Mouse (Mus musculus) myocyte (in vitro differentiated cells): ENCODE results near the gene Dpp4.

Experiments
- CEBPB ChIP-seq: IDR thresholded peaks from 2 replicates; pipeline ENCODE4 v1.6.1; 2011; ENCODE audit warnings: mild to moderate bottlenecking, moderate library complexity; ENCODE audit not compliant: poor library complexity, insufficient read depth, severe bottlenecking
- E2F4 ChIP-seq: IDR thresholded peaks from one replicate; pipeline ENCODE4 v1.6.1; 2011; ENCODE audit warnings: mild to moderate bottlenecking, control low read depth, moderate library complexity; ENCODE audit not compliant: insufficient read depth
- MAX ChIP-seq: IDR thresholded peaks from one replicate; pipeline ENCODE4 v1.6.1; 2011; ENCODE audit warnings: low read depth, mild to moderate bottlenecking, control low read depth
- MYOD1 ChIP-seq, 3 experiments: IDR thresholded peaks; one replicate each; pipeline ENCODE4 v1.6.1; 2011; ENCODE audit warnings: control low read depth in 2 of 3, low read depth in 2 of 3, mild to moderate bottlenecking in 2 of 3, moderate library complexity in 1 of 3; ENCODE audit not compliant: insufficient read length in 2 of 3, control insufficient read depth in 1 of 3
- MYOG ChIP-seq, 3 experiments: IDR thresholded peaks; one replicate each; pipeline ENCODE4 v1.6.1; 2011; ENCODE audit warnings: control low read depth in 2 of 3, low read depth in 2 of 3, mild to moderate bottlenecking in 2 of 3; ENCODE audit not compliant: insufficient read length in 2 of 3, control insufficient read depth in 1 of 3, insufficient read depth in 1 of 3
- POLR2A ChIP-seq: IDR thresholded peaks from one replicate; pipeline ENCODE4 v1.6.1; 2011; ENCODE audit warnings: low read depth, mild to moderate bottlenecking, control low read depth, moderate library complexity; ENCODE audit not compliant: insufficient read length
- POLR2AphosphoS2 ChIP-seq: IDR thresholded peaks from one replicate; pipeline ENCODE4 v1.6.1; 2011; ENCODE audit warnings: low read depth, control low read depth; ENCODE audit not compliant: insufficient read length
- REST ChIP-seq: IDR thresholded peaks from one replicate; pipeline ENCODE4 v1.6.1; 2011; ENCODE audit warnings: mild to moderate bottlenecking, control low read depth, moderate library complexity; ENCODE audit not compliant: insufficient read depth, insufficient read length
- SRF ChIP-seq: IDR thresholded peaks from one replicate; pipeline ENCODE4 v1.6.1; 2011; ENCODE audit warnings: low read depth; ENCODE audit not compliant: control insufficient read depth, insufficient read length
- TCF12 ChIP-seq: IDR thresholded peaks from one replicate; pipeline ENCODE4 v1.6.1; 2011; ENCODE audit warnings: mild to moderate bottlenecking, control low read depth; ENCODE audit not compliant: poor library complexity, insufficient read depth, severe bottlenecking
- USF1 ChIP-seq: IDR thresholded peaks from one replicate; pipeline ENCODE4 v1.6.1; 2011; ENCODE audit warnings: low read depth, mild to moderate bottlenecking, control low read depth, moderate library complexity

DNA sequence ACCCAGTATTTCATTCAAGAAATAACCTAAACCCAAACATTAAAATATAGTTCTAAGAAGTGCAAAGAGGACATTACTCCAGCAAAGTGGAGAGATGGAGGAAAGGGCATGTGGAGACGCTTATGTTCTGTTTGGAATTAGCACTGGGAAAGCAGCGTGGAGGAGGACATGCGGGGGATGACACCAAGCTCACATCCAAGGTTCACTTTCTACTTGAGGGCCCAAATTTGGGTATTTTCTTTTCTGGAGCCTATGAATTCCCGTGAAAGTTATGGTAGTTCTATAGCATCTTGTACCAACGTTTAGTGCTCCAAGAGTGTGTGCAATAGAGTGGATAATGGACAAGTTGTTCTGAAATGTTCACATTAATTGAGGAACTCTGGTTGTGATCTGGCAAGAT, 105.1 kb downstream of the Dpp4 start:
- TF ChIP-seq POLR2A (no peak), CEBPB (no peak), MYOG (IDR thresholded peaks at IDR 0.05; ENCODE audit: control insufficient read depth in 1 of 3, insufficient read depth in 1 of 3, insufficient read length in 2 of 3, low read depth in 2 of 3) (no peak), MAX (no peak), POLR2AphosphoS2 (no peak), TCF12 (no peak), MYOD1 (IDR thresholded peaks at IDR 0.05; ENCODE audit: control insufficient read depth in 1 of 3, insufficient read length in 2 of 3, low read depth in 2 of 3) (no peak), REST (no peak), SRF (no peak), USF1 (no peak), E2F4 (no peak)
